Mouse (Mus musculus): ENCODE results near the gene Cnn2. TPM values are rescaled to one million over a fixed set of nuclear protein-coding genes. Genes with fewer than 3 reads are reported as not detected.
"Not testable (repeated sequence)": the region's sequence is repeated elsewhere in the genome, so short reads cannot be mapped to it uniquely, and the experiment has no call there.

Gene Cnn2
- polyA plus RNA-seq, 1 experiment from 2014 or later: 216 TPM

DNA sequence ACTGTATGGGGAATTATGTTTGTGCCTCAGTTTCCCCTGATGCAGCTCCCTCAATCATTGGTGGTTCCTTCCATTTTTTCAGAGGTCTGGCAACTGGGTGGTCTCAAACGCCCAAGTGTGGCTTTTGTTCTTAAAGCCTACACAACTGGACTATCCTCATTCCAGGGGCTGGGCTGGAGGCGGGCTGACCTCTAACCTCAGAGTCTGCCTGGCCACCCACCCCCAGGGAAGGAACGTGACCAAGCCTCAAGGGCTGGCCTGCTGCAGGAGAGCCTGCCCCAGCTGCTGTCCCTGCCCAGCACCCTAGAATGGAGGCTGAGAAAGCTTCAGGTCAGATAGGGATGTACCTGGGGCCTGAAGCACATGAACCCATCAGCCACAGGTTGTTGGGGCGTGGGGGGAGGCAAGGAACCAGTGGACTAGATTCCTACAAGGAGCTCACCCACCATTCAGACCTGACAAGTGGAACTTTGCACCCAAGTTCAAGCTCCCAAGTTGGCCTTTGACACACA is 31.7 kb upstream of the Cnn2 start:
- Histone ChIP-seq H3K36me3 (peaks cover 23% of the 10 kb centered on the region), H3K9ac (replicated peaks) (no peak overlapping the region; the same call in 1 of the 2 replicates), H3K4me1 (replicated peaks) (peaks cover 32% of the 10 kb centered on the region), H3K4me3 (replicated peaks) (no peak overlapping the region), H3K4me2 (no peak overlapping the region), H3K9me3 (no peaks in the 10 kb centered on the region), H3K27me3 (no peaks in the 10 kb centered on the region), H3K27ac (no peak overlapping the region)
- WGBS: 29% methylated on average over 4 of the region's 4 CpGs
- no peak for ATAC-seq (ENCODE audit: insufficient number of reproducible peaks, insufficient read depth, low FRiP score, low TSS enrichment, low read depth)

DNA sequence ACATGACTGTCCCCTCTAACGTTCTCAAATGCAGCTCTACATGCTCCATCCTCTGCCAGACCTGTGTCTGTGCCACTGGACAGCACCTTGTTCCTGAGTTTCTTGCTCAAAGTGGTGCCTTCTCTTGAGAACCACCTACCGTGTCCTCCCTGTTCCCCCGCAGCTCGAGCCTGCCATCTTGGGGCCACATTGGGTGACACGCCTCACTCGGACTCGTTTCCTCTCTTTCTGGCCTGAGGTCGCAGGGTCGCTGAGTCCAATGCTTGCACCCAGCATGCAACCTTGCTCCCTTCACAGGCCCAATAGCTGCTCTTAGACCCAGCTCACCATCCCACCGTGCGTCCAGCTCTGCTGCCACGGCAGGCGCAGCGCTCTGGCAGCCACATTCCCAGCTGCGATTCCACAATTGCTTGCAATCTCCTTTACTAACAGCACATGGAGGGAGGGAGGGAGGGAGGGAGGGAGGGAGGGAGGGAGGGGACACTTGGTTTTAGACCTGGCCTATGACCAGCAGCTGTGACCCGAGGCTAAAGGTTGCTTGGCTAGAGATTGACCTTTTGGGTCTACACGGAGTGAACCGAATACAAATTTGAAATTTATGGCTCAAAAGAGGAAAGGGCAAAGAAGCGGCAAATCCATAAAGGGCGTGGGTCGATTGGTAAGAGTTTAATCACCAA is 30.1 kb upstream of the Cnn2 start:
- Histone ChIP-seq H3K9ac (replicated peaks) (0 out of 2 replicates have a peak overlapping the region, but pooled peaks have one; percentile 31), H3K9me3 (no peaks in the 10 kb centered on the region), H3K36me3 (peaks cover 27% of the 10 kb centered on the region), H3K4me3 (replicated peaks) (0 out of 2 replicates have a peak overlapping the region, but pooled peaks have one; percentile 6), H3K27me3 (no peaks in the 10 kb centered on the region), H3K4me2 (peak overlapping the region; percentile 42), H3K27ac (peak overlapping the region; percentile 29; the same call in 1 of the 2 replicates), H3K4me1 (replicated peaks) (peaks cover 32% of the 10 kb centered on the region)
- 10% methylated on average over 21 of the region's 21 CpGs for WGBS
- no peak for ATAC-seq (ENCODE audit: insufficient number of reproducible peaks, insufficient read depth, low FRiP score, low TSS enrichment, low read depth)

GRCm38 (mm10) chr10:79959412-79959811 is 29.0 kb upstream of the Cnn2 start:
- not testable (repeated sequence) for H3K27ac ChIP-seq; ATAC-seq (ENCODE audit: insufficient number of reproducible peaks, insufficient read depth, low FRiP score, low TSS enrichment, low read depth); H3K9ac ChIP-seq (replicated peaks); H3K9me3 ChIP-seq; H3K27me3 ChIP-seq
- H3K4me2 ChIP-seq: peak overlapping the region; percentile 74
- WGBS: 36% methylated on average over 10 of the region's 10 CpGs
- H3K36me3 ChIP-seq: peaks cover 33% of the 10 kb centered on the region
- peak overlapping the region; percentile 97 for H3K4me3 ChIP-seq (replicated peaks)
- H3K4me1 ChIP-seq (replicated peaks): peaks cover 29% of the 10 kb centered on the region

DNA sequence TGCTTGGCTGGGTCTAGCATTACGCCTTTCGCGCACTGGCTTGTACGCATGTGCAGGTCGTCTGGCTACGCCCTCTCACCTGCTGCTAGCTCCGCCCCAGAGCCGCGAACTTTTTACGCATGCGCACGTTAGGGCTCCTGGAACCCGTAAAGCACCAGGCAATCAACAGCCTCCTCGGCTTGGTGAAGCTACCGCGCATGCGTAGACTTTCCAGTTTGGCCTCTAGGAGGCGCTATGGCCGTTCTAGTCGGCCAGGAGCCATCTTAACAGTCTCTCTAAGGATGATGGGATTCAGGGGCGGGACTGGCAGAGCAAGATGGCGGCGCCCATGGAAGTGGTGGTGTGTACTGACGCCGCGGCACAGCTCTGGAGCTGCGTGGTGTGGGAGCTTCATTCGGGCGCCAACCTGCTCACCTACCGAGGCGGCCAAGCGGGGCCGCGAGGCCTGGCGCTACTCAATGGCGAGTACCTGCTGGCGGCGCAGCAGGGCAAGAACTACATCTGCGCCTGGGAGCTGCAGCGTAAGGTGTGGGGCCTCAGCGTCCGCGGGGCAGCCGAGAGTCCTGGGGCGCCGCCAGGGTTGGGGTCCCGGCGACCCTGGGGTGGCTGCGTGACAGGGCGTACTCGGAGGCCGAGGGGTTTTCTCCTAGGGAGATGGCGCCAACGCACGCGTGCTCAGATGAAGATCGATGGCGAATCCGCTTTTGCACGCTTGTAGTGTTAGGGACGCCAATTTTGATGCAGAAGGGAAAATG is 28.4 kb upstream of the Cnn2 start, which contains the start of gene Wdr18:
Gene Wdr18 (plus strand): TSS at position 306 of the 755 bp plus-strand sequence.
- Histone ChIP-seq H3K9ac (replicated peaks) (peak within 1 kb of the TSS; percentile 83), H3K4me2 (peak within 1 kb of the TSS; percentile 74), H3K27me3 (no peaks in the 10 kb centered on the region), H3K4me1 (replicated peaks) (peaks cover 28% of the 10 kb centered on the region), H3K27ac (peak within 1 kb of the TSS; percentile 75), H3K9me3 (no peaks in the 10 kb centered on the region), H3K36me3 (peaks cover 39% of the 10 kb centered on the region), H3K4me3 (replicated peaks) (peak within 1 kb of the TSS; percentile 97)
- ATAC-seq (ENCODE audit: insufficient number of reproducible peaks, insufficient read depth, low FRiP score, low TSS enrichment, low read depth): peak; percentile 96
- WGBS: under 1% methylated on average over 61 of the region's 61 CpGs

DNA sequence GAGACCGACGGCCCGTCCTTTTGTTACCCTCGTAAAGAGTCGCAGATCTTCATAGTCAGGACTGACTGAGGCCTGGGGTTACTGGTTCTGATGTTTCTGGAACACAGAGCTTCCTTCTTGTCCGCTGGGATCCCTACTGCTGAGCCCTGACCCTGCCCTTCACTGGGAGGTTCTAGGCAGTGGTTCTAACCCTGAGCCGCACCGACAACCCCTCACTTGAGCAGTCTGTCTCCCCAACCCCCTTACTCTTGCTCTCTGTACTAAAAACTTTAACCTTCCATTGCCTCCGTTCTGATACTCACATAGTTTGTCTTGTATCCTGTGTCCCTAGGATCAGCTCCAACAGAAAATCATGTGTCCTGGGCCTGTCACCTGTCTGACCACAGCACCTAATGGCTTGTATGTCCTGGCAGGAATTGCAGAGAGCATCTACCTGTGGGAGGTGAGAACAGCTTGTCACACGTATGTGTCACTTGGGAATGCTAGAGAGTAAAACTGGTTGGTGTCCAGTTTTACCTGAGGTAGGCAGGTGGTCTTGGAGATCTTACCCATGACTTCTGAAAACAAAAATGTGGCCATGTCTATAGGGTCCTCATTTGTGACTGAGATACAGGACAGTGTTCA is 27.6 kb upstream of the Cnn2 start:
- Histone ChIP-seq H3K4me2 (peak overlapping the region; percentile 74), H3K4me1 (replicated peaks) (peaks cover 21% of the 10 kb centered on the region), H3K36me3 (peaks cover 47% of the 10 kb centered on the region), H3K27ac (no peak overlapping the region; the same call in 1 of the 2 replicates), H3K27me3 (no peaks in the 10 kb centered on the region), H3K9me3 (no peaks in the 10 kb centered on the region), H3K9ac (replicated peaks) (peak overlapping the region; percentile 83), H3K4me3 (replicated peaks) (peak overlapping the region; percentile 97)
- ATAC-seq (ENCODE audit: insufficient number of reproducible peaks, insufficient read depth, low FRiP score, low TSS enrichment, low read depth): no peak
- WGBS: 16% methylated on average over 10 of the region's 10 CpGs

DNA sequence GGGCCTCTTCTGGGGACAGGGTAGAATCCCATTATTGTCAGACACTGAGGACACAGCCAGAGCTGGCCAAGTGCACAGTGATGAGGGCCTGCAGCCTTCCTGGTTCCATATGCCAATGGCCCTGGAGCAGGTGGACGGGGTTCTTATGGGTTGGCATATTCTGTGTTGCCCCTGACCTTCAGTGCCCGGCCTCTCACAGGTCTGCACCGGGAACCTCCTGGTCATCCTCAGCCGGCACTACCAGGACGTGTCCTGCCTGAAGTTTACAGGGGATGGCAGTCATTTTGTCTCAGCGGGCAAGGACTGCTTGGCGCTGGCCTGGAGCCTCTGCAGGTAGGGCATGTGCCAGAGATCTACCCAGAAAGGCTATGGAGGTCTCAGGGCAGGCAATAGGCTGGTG is 23.7 kb upstream of the Cnn2 start:
- Histone ChIP-seq H3K4me2 (no peak overlapping the region), H3K9me3 (no peaks in the 10 kb centered on the region), H3K4me3 (replicated peaks) (no peak overlapping the region), H3K9ac (replicated peaks) (no peak overlapping the region), H3K4me1 (replicated peaks) (peaks cover 10% of the 10 kb centered on the region), H3K36me3 (peaks cover 79% of the 10 kb centered on the region), H3K27me3 (peaks cover 9% of the 10 kb centered on the region), H3K27ac (no peak overlapping the region)
- WGBS: 93% methylated on average over 7 of the region's 7 CpGs
- ATAC-seq (ENCODE audit: insufficient number of reproducible peaks, insufficient read depth, low FRiP score, low TSS enrichment, low read depth): no peak

GRCm38 (mm10) chr10:79965325-79965724 is 23.1 kb upstream of the Cnn2 start:
- Histone ChIP-seq H3K4me2 (no peak overlapping the region), H3K4me1 (replicated peaks) (peaks cover 10% of the 10 kb centered on the region), H3K9me3 (no peaks in the 10 kb centered on the region), H3K4me3 (replicated peaks) (no peak overlapping the region), H3K36me3 (peaks cover 79% of the 10 kb centered on the region), H3K9ac (replicated peaks) (no peak overlapping the region), H3K27me3 (peaks cover 14% of the 10 kb centered on the region), H3K27ac (no peak overlapping the region)
- ATAC-seq (ENCODE audit: insufficient number of reproducible peaks, insufficient read depth, low FRiP score, low TSS enrichment, low read depth): no peak
- 87% methylated on average over 5 of the region's 5 CpGs for WGBS

DNA sequence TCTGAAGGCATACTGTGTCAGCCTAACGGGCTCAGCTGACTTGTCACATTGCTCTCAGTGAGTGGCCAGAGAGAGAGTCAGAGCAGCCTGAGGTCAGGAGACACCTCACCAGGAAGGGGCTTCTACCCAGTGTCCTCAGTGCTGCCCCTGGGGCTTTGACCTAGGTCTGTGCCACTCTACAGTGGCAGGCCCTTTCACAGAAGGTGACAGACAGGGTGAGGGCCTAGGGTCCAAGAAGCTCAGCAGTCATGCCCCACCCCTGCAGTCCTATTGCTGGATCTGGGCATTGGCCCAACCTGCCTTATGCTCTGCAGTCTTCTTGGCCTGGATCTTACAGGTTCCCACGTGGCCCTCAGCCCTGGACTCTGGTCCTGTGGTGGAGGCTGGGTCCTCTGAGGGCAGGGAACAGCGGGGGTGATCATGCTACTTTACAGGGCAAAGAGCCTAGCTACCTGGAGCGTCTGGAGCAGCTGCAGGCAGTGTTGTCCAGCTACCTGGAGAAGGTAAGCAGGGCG is 21.4 kb upstream of the Cnn2 start:
- H3K36me3 ChIP-seq: peaks cover 70% of the 10 kb centered on the region
- 90% methylated on average over 5 of the region's 5 CpGs for WGBS
- no peak overlapping the region for H3K4me3 ChIP-seq (replicated peaks)

GRCm38 (mm10) chr10:79968181-79968580 is 20.2 kb upstream of the Cnn2 start:
- no peak for ATAC-seq (ENCODE audit: insufficient number of reproducible peaks, insufficient read depth, low FRiP score, low TSS enrichment, low read depth)
- Histone ChIP-seq H3K27me3 (peaks cover 41% of the 10 kb centered on the region), H3K4me3 (replicated peaks) (no peak overlapping the region), H3K4me2 (no peak overlapping the region), H3K36me3 (peaks cover 58% of the 10 kb centered on the region), H3K27ac (no peak overlapping the region), H3K9ac (replicated peaks) (no peak overlapping the region), H3K4me1 (replicated peaks) (peaks cover 14% of the 10 kb centered on the region), H3K9me3 (no peaks in the 10 kb centered on the region)
- 97% methylated on average over 1 of the region's 1 CpGs for WGBS

More for the DNA sequence above, 21.4 kb upstream of the Cnn2 start:
- H3K4me1 ChIP-seq (replicated peaks): peaks cover 14% of the 10 kb centered on the region
- H3K27ac ChIP-seq: no peak overlapping the region
- no peaks in the 10 kb centered on the region for H3K9me3 ChIP-seq
- no peak for ATAC-seq (ENCODE audit: insufficient number of reproducible peaks, insufficient read depth, low FRiP score, low TSS enrichment, low read depth)
- H3K9ac ChIP-seq (replicated peaks): no peak overlapping the region
- peaks cover 30% of the 10 kb centered on the region for H3K27me3 ChIP-seq
- H3K4me2 ChIP-seq: no peak overlapping the region

DNA sequence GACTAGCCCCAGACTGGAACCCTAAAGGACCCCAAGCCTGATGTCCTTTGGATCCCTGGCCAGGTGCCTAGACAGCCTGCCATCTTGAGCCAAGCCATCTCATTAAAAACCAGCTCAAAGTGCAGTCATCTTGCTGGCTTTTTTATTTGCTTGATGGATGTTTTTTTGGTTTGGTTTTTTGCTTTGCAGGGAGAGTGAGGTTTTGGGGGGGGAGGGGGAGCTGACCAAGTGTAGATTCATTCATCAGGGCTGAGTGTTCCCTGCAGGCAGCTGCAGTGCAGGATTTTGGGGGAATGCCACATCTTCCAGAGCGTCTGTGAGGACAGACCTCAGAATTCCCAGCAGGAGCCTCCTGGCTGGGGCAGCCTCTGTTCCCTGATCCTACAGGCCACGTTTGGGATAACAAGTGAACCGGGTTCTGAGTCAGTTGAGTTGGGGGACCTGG is 19.2 kb upstream of the Cnn2 start:
- H3K9ac ChIP-seq (replicated peaks): no peak overlapping the region
- ATAC-seq (ENCODE audit: insufficient number of reproducible peaks, insufficient read depth, low FRiP score, low TSS enrichment, low read depth): no peak
- peaks cover 49% of the 10 kb centered on the region for H3K27me3 ChIP-seq
- H3K4me2 ChIP-seq: no peak overlapping the region
- no peaks in the 10 kb centered on the region for H3K9me3 ChIP-seq
- H3K27ac ChIP-seq: no peak overlapping the region
- peaks cover 54% of the 10 kb centered on the region for H3K36me3 ChIP-seq
- peaks cover 14% of the 10 kb centered on the region for H3K4me1 ChIP-seq (replicated peaks)
- no peak overlapping the region for H3K4me3 ChIP-seq (replicated peaks)
- WGBS: 16% methylated on average over 3 of the region's 3 CpGs
